Mouse (Mus musculus) olfactory bulb, adult 2 months (tissue): ENCODE results near the gene Mccc1. TPM values are rescaled to one million over a fixed set of nuclear protein-coding genes. Genes with fewer than 3 reads are reported as not detected.

Source experiments
- H3K27ac ChIP-seq: fragments of 200-500 bp; 2 replicates; pipeline ENCODE4 v1.5.1; 2012; ENCODE audit warnings: low read depth, low read length; ENCODE audit not compliant: insufficient read depth
- H3K4me1 ChIP-seq: fragments of 200-500 bp; 2 replicates; pipeline ENCODE4 v1.6.1; 2012; ENCODE audit warnings: low read length; ENCODE audit not compliant: control insufficient read depth, insufficient read depth
- H3K4me3 ChIP-seq: fragments of 200-500 bp; 2 replicates; pipeline ENCODE4 v1.5.1; 2012; ENCODE audit warnings: mild to moderate bottlenecking, low read depth, low read length, moderate library complexity; ENCODE audit not compliant: insufficient read depth
- CTCF ChIP-seq: fragments of 200-500 bp; IDR thresholded peaks from 2 replicates; pipeline ENCODE4 v1.5.1; 2012; ENCODE audit warnings: low read depth, mild to moderate bottlenecking, low read length, moderate library complexity; ENCODE audit not compliant: insufficient read depth
- POLR2A ChIP-seq: fragments of 200-500 bp; IDR thresholded peaks from 2 replicates; pipeline ENCODE4 v1.6.1; 2012; ENCODE audit warnings: mild to moderate bottlenecking, low read depth, low read length, moderate library complexity; ENCODE audit not compliant: insufficient read depth
- WGBS: fragments of 180-500 bp; shearing (Covaris S2); methylation state at CpG from one replicate; pipeline ENCODE4 v1.1.7; 2018; 5-methylcytosine and 5-hydroxymethylcytosine counted together
- polyA plus RNA-seq: library from polyadenylated mRNA; stranded (reverse); fragments of >200 nt; gene quantifications from 2 replicates; pipeline ENCODE4 v1.2.4, GENCODE M21; 2012; ENCODE audit warnings: low replicate concordance; ENCODE audit not compliant: missing spikeins, insufficient read depth, insufficient read length

Mccc1 gene
- polyA plus RNA-seq = 395 TPM in 1 of 2 replicates, not detected in the other

DNA sequence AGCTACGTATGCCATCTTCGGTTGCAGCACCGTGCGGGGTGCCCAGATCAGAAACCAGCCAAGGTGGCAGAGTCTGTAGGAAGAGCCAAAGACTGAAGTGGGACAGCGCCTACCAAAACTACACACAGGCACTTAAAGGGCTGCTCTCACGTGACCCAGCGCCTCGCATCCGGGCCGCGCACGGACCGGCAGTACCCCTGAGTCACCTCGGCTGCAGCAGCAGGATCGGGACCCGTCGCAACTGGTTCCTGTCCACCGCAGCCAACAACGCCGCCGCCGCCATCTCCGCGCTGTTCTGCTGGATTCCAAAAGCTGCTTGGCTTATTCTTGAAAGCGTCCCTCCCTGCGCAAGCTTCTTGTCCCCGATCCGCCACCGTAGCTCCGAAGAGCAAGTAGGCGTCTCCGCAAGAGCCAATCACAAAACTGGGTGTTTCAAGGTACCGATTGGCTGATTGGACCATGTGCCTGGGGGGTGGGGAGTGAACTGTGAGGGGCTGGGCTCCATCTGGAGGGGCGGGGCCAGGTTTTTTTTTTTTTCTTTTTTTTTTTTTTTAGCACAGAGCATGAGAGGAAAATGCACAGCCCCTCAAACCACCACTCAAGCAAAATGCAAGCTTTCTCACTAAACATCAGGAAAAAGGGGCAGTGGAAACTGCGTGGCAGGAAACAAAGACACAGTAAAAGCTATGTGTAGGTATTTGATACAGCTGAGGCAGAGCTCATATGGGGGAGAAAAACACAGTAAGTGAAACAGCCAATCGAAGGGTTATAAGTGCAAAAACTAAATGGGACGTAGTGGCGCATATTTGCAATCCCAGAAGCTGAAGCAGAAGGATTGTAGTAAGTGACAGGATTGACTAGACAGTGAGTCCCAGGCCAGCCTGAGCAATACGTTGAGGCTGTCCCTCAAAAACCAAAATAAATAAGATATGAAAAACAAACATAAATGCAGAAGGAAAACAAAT is at the start of gene Mccc1:
Gene Mccc1 (minus strand): TSS at position 404 of the 965 bp plus-strand sequence.
- H3K4me3 ChIP-seq = peak within 1 kb of the TSS; percentile 90
- WGBS = 1% methylated on average over 39 of the region's 39 CpGs
- TF ChIP-seq POLR2A = peak; percentile 73
- TF ChIP-seq CTCF = no peak

DNA sequence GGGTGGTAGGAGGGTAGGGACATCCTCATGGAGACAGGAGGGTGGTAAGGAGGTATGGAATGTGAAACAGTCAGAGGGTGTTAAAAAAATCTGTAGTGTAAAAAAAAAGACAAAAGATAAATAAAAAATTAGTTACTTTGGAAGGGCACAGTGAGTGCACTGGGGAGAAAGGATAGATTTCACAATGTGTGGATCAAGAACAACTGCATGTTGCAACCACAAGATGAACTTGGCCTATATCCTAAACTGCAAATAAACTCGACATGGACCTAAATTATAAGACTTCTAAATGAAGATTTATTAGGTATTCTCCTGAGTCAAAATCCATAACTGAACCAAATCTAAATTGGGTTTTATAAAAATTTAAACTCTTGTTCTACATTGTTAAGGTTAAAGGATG is 48.6 kb upstream of the Mccc1 start:
- TF ChIP-seq POLR2A (no peak), CTCF (no peak)
- WGBS = 75% methylated on average over 1 of the region's 1 CpGs
- Histone ChIP-seq H3K4me1 (no peaks in the 10 kb centered on the region), H3K4me3 (no peak overlapping the region), H3K27ac (no peak overlapping the region)

More for the DNA sequence above, at the start of gene Mccc1:
- no peaks in the 10 kb centered on the region for H3K4me1 ChIP-seq
- peak within 1 kb of the TSS; percentile 96 for H3K27ac ChIP-seq

DNA sequence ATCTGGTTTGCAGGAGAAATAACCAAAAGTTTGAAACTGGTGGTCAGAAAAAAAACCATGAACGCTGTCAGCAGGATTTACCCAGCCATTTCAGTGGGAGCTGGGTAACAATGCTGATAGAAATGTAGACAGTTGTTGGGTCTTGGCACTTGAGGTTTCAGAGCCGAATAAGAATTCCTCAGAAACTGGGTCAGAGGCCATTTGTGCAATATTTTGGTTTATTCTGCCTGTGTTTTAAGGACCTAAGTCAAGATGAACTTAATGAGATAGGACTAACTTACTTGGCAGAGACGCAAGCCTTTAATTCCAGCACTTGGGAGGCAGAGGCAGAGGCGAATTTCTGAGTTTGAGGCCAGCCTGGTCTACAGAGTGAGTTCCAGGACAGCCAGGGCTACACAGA is 44.6 kb upstream of the Mccc1 start:
- no peak overlapping the region for H3K27ac ChIP-seq
- no peak overlapping the region for H3K4me3 ChIP-seq
- no peaks in the 10 kb centered on the region for H3K4me1 ChIP-seq
- 78% methylated on average over 4 of the region's 4 CpGs for WGBS
- TF ChIP-seq POLR2A = no peak
- no peak for TF ChIP-seq CTCF

DNA sequence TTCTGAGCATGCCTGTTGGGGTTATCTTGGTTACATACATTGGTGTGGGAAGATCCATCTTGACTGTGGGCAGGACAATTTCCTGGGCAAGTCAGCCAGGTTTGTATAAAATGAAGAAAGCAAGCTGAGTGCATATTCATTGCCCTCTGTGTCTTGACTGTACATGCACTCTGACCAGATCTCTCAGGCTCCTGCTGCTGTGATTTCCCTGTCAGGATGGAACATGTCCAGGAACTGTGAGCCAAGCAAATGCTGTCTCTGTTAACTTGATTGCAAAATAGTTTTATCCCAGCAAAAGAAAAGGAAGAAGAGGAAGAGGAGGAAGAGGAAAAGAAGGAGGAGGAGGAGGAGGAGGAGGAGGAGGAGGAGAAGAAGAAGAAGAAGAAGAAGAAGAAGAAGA is 44.0 kb upstream of the Mccc1 start:
- TF ChIP-seq POLR2A (no peak), CTCF (no peak)
- Histone ChIP-seq H3K4me3 (no peak overlapping the region), H3K27ac (no peak overlapping the region)

DNA sequence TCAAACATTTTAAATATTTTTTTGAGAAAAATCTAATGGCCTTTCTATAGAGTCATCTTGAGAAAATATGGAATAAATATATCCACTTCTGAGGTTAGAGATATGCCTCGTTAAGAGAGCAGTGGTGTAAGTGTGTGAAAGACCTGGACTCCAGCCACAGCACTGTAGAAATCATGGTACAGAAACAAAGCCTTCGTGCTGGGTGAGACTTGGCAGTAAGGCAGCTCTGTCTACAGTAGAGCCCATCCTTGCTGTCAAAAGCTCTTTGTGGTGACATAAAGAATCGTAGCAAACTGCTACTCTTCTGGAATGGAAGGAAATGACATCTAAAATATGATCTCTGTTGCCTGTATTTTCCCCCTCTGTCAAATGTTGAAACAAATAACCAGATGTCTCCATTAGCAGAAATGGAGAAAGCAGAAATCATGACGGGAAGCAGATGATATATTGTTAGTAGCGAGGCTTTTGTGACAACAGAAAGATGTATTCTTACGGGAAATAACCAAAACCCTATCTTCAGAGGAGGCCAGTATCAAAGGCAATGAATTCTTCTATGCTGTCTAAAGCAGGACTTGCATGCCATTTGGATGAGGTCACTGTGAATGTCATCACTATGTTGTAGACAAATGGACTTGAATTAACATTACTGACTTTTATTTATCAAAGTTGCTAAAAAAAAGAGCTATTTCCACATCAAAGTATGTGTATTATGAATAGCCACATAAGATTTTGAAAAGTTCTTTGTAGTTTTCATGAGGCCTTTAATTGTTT is 31.4 kb upstream of the Mccc1 start:
- no peak for TF ChIP-seq POLR2A
- no peak for TF ChIP-seq CTCF
- no peak overlapping the region for H3K27ac ChIP-seq
- WGBS = 38% methylated on average over 6 of the region's 6 CpGs
- no peaks in the 10 kb centered on the region for H3K4me1 ChIP-seq
- H3K4me3 ChIP-seq = no peak overlapping the region

More for the DNA sequence above, 44.0 kb upstream of the Mccc1 start:
- H3K4me1 ChIP-seq = no peaks in the 10 kb centered on the region

DNA sequence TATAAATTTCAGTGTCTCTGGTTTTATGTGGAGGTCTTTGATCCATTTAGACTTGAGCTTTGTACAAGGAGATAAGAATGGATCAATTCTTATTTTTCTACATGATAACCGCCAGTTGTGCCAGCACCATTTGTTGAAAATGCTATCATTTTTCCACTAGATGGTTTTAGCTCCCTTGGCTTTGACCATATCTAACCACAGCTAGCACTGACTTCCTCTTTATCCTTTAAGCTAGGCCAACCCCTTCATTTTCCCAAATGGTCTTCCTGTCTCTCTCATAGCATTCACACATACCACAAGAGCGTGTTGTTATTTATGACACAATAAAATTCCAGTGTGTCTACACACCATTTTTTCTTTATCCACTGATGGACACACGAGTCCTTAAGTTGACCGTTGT is 29.5 kb upstream of the Mccc1 start:
- Histone ChIP-seq H3K27ac (no peak overlapping the region), H3K4me3 (no peak overlapping the region), H3K4me1 (no peaks in the 10 kb centered on the region)
- 90% methylated on average over 4 of the region's 4 CpGs for WGBS
- no peak for TF ChIP-seq POLR2A
- TF ChIP-seq CTCF = no peak

DNA sequence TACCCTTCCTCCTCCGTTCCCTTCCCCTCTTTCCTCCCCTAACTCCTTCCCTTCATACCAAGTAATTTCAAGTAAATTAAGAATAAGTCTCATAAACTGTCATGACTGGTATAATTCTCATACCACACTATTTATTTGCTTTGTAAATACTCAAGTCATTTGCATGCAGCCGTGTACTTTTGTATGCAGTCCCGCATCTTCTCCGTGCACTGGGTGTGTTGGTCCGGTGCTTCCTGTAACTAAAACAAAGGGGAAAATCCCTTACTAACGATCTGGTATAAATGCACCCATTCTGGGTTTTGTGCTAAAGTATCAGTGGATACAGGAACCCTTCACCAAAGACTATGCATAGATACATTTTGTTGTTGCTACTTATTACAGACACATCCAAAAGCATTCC is 25.3 kb upstream of the Mccc1 start:
- Histone ChIP-seq H3K27ac (no peak overlapping the region), H3K4me3 (no peak overlapping the region), H3K4me1 (no peaks in the 10 kb centered on the region)
- WGBS = 41% methylated on average over 6 of the region's 6 CpGs
- TF ChIP-seq CTCF (no peak), POLR2A (no peak)

DNA sequence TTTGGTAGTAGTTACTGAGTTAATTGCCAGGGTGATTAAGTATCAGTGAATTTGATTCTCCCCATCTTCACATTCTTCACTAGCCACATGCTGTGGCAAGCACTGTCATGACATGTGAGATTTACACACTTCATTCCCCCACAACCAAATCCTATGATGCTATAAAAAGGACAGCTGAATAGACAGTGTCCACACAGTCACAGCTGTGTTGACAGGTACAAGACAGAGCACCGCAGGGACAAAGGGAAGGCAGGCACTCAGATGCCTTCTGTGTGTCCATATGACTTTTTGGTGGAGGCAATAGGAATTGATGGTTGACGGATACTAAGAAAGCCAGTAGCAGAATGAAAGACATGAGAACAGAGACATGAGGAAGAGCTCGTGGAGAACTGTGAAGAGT is 10.8 kb upstream of the Mccc1 start:
- H3K4me3 ChIP-seq = no peak overlapping the region
- WGBS = 73% methylated on average over 3 of the region's 3 CpGs
- no peaks in the 10 kb centered on the region for H3K4me1 ChIP-seq
- TF ChIP-seq POLR2A (no peak), CTCF (no peak)
- no peak overlapping the region for H3K27ac ChIP-seq

DNA sequence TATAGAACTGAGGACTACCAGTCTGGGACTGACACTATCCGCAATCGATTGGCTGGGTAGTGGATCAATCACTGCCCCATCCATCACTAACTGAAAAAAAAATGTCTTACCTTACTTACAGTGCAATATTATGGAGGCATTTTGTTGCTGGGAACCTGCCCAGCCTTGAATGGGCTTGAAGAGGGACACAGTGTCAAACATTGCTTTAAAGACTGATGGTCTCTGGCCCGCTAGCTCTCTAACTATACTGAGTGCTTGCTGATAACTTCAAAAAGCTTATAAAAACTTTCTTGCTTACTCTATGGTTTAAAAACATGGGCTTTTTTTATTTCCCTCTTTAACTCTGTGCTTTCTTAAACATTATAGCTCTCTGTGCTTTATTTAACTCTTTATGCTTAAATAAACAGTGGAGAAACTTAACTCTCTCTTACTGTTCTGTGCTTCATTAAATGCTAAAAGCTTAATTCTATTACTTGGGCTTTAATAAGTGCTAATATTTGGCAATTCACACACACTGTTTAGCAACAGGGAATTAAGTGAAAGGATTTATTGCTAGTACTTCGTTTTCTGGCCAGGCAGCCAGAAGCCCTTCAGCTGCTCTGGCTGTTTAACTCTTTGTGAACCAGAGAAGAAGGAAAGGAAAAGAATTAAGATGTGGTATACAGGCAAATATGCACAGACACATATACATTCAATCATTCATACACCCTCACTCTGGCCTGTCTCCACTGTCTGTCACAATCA is 8.1 kb upstream of the Mccc1 start:
- TF ChIP-seq CTCF = no peak
- 67% methylated on average over 4 of the region's 4 CpGs for WGBS

More for the DNA sequence above, 8.1 kb upstream of the Mccc1 start:
- Histone ChIP-seq H3K27ac (no peak overlapping the region), H3K4me1 (no peaks in the 10 kb centered on the region), H3K4me3 (no peak overlapping the region)
